Mouse (Mus musculus): Measurements from ENCODE around the gene Phyhd1. TPM values are rescaled to one million over a fixed set of nuclear protein-coding genes. Genes with fewer than 3 reads are reported as not detected.
A peak's percentile ranks its signal among the peaks of the same experiment; 100 is the strongest.

Gene Phyhd1
- total RNA-seq, 1 experiment from 2014 or later, result 3.1 TPM

- ATAC-seq (replicated peaks; ENCODE audit: low read depth, poor library complexity, severe bottlenecking), result no peak
Observed at GRCm38 (mm10) chr2:30281651-30282050, 15.6 kb downstream of the Phyhd1 start.

GRCm38 (mm10) chr2:30283193-30283592 is 17.2 kb downstream of the Phyhd1 start:
- ATAC-seq (replicated peaks; ENCODE audit: low read depth, poor library complexity, severe bottlenecking), result no peak

GRCm38 (mm10) chr2:30285004-30285403 is 19.0 kb downstream of the Phyhd1 start:
- ATAC-seq (replicated peaks; ENCODE audit: low read depth, poor library complexity, severe bottlenecking), result no peak

GRCm38 (mm10) chr2:30285416-30286181 is 19.6 kb downstream of the Phyhd1 start:
- peak; percentile 34 for ATAC-seq (replicated peaks; ENCODE audit: low read depth, poor library complexity, severe bottlenecking)

- peak; percentile 95 for ATAC-seq (replicated peaks; ENCODE audit: low read depth, poor library complexity, severe bottlenecking)
Observed at GRCm38 (mm10) chr2:30286192-30287026, 20.4 kb downstream of the Phyhd1 start, which contains the start of the genes Dolk and Nup188. Gene Dolk (minus strand): TSS chr2:30286334. Gene Nup188 (plus strand): TSS chr2:30286397.

- no peak for ATAC-seq (replicated peaks; ENCODE audit: low read depth, poor library complexity, severe bottlenecking)
Observed at GRCm38 (mm10) chr2:30287027-30287373, 21.0 kb downstream of the Phyhd1 start.

- no peak for ATAC-seq (replicated peaks; ENCODE audit: low read depth, poor library complexity, severe bottlenecking)
Observed at GRCm38 (mm10) chr2:30299525-30299924, 33.5 kb downstream of the Phyhd1 start.

- no peak for ATAC-seq (replicated peaks; ENCODE audit: low read depth, poor library complexity, severe bottlenecking)
Observed at GRCm38 (mm10) chr2:30299966-30300365, 34.0 kb downstream of the Phyhd1 start.

GRCm38 (mm10) chr2:30306087-30306486 is 40.1 kb downstream of the Phyhd1 start:
- ATAC-seq (replicated peaks; ENCODE audit: low read depth, poor library complexity, severe bottlenecking), result no peak

GRCm38 (mm10) chr2:30309351-30309750 is 43.3 kb downstream of the Phyhd1 start:
- ATAC-seq (replicated peaks; ENCODE audit: low read depth, poor library complexity, severe bottlenecking), result no peak

- ATAC-seq (replicated peaks; ENCODE audit: low read depth, poor library complexity, severe bottlenecking), result no peak
Observed at GRCm38 (mm10) chr2:30311481-30311880, 45.5 kb downstream of the Phyhd1 start.

- ATAC-seq (replicated peaks; ENCODE audit: low read depth, poor library complexity, severe bottlenecking), result no peak; the same call in 1 of the 2 replicates
Observed at GRCm38 (mm10) chr2:30316136-30316535, 50.1 kb downstream of the Phyhd1 start.

GRCm38 (mm10) chr2:30316955-30317354 is 51.0 kb downstream of the Phyhd1 start:
- ATAC-seq (replicated peaks; ENCODE audit: low read depth, poor library complexity, severe bottlenecking), result no peak

GRCm38 (mm10) chr2:30319260-30319659 is 53.3 kb downstream of the Phyhd1 start:
- ATAC-seq (replicated peaks; ENCODE audit: low read depth, poor library complexity, severe bottlenecking), result no peak

- ATAC-seq (replicated peaks; ENCODE audit: low read depth, poor library complexity, severe bottlenecking), result no peak
Observed at GRCm38 (mm10) chr2:30323111-30323510, 57.1 kb downstream of the Phyhd1 start.

GRCm38 (mm10) chr2:30325296-30325695 is 59.3 kb downstream of the Phyhd1 start:
- ATAC-seq (replicated peaks; ENCODE audit: low read depth, poor library complexity, severe bottlenecking), result no peak

- no peak for ATAC-seq (replicated peaks; ENCODE audit: low read depth, poor library complexity, severe bottlenecking)
Observed at GRCm38 (mm10) chr2:30327276-30327675, 61.3 kb downstream of the Phyhd1 start.

GRCm38 (mm10) chr2:30328791-30329190 is 62.8 kb downstream of the Phyhd1 start:
- ATAC-seq (replicated peaks; ENCODE audit: low read depth, poor library complexity, severe bottlenecking), result no peak
